Mouse (Mus musculus): Measurements from ENCODE around the gene Tjp1.

Tjp1 gene

GRCm38 (mm10) chr7:65436921-65437320 is 90.7 kb downstream of the Tjp1 start:
- no peak for DNase-seq (ENCODE audit: low read depth, low spot score)

GRCm38 (mm10) chr7:65431018-65431695 is 96.4 kb downstream of the Tjp1 start:
- no peak for DNase-seq (ENCODE audit: low read depth, low spot score)

- peak; percentile 76 for DNase-seq (ENCODE audit: low read depth, low spot score)
Observed at GRCm38 (mm10) chr7:65430401-65430800, 97.2 kb downstream of the Tjp1 start.

GRCm38 (mm10) chr7:65424519-65424918 is 103.1 kb downstream of the Tjp1 start:
- DNase-seq (ENCODE audit: low read depth, low spot score): no peak

GRCm38 (mm10) chr7:65422456-65422855 is 105.1 kb downstream of the Tjp1 start:
- DNase-seq (ENCODE audit: low read depth, low spot score): no peak

GRCm38 (mm10) chr7:65421451-65421850 is 106.1 kb downstream of the Tjp1 start:
- DNase-seq (ENCODE audit: low read depth, low spot score): peak; percentile 25

GRCm38 (mm10) chr7:65419926-65420325 is 107.7 kb downstream of the Tjp1 start:
- DNase-seq (ENCODE audit: low read depth, low spot score): no peak

GRCm38 (mm10) chr7:65419012-65419411 is 108.6 kb downstream of the Tjp1 start:
- DNase-seq (ENCODE audit: low read depth, low spot score): no peak

- DNase-seq (ENCODE audit: low read depth, low spot score): no peak
Observed at GRCm38 (mm10) chr7:65418366-65418911, 109.1 kb downstream of the Tjp1 start.

- no peak for DNase-seq (ENCODE audit: low read depth, low spot score)
Observed at GRCm38 (mm10) chr7:65417231-65418100, 110.1 kb downstream of the Tjp1 start.

GRCm38 (mm10) chr7:65416506-65416905 is 111.1 kb downstream of the Tjp1 start:
- DNase-seq (ENCODE audit: low read depth, low spot score): no peak

- no peak for DNase-seq (ENCODE audit: low read depth, low spot score)
Observed at GRCm38 (mm10) chr7:65413946-65414945, 113.3 kb downstream of the Tjp1 start.

- DNase-seq (ENCODE audit: low read depth, low spot score): no peak
Observed at GRCm38 (mm10) chr7:65410668-65411067, 116.9 kb downstream of the Tjp1 start.

GRCm38 (mm10) chr7:65406427-65406826 is 121.2 kb downstream of the Tjp1 start:
- no peak for DNase-seq (ENCODE audit: low read depth, low spot score)

GRCm38 (mm10) chr7:65402516-65402915 is 125.1 kb downstream of the Tjp1 start:
- DNase-seq (ENCODE audit: low read depth, low spot score): no peak

GRCm38 (mm10) chr7:65401622-65402021 is 126.0 kb downstream of the Tjp1 start:
- no peak for DNase-seq (ENCODE audit: low read depth, low spot score)

- no peak for DNase-seq (ENCODE audit: low read depth, low spot score)
Observed at GRCm38 (mm10) chr7:65395891-65396290, 131.7 kb downstream of the Tjp1 start.

- no peak for DNase-seq (ENCODE audit: low read depth, low spot score)
Observed at GRCm38 (mm10) chr7:65395166-65395565, 132.4 kb downstream of the Tjp1 start.

GRCm38 (mm10) chr7:65394672-65395071 is 132.9 kb downstream of the Tjp1 start:
- peak; percentile 42 for DNase-seq (ENCODE audit: low read depth, low spot score)

GRCm38 (mm10) chr7:65393704-65394452 is 133.7 kb downstream of the Tjp1 start:
- DNase-seq (ENCODE audit: low read depth, low spot score): no peak

GRCm38 (mm10) chr7:65392986-65393385 is 134.6 kb downstream of the Tjp1 start:
- DNase-seq (ENCODE audit: low read depth, low spot score): no peak

Measured in ZHBTc4 (cell line).